Mouse (Mus musculus): ENCODE results near the gene Kng1. TPM values are rescaled to one million over a fixed set of nuclear protein-coding genes. Genes with fewer than 3 reads are reported as not detected.
A peak's percentile ranks its signal among the peaks of the same experiment; 100 is the strongest.

Gene Kng1
- polyA plus RNA-seq, 1 experiment from 2014 or later = not detected

DNA sequence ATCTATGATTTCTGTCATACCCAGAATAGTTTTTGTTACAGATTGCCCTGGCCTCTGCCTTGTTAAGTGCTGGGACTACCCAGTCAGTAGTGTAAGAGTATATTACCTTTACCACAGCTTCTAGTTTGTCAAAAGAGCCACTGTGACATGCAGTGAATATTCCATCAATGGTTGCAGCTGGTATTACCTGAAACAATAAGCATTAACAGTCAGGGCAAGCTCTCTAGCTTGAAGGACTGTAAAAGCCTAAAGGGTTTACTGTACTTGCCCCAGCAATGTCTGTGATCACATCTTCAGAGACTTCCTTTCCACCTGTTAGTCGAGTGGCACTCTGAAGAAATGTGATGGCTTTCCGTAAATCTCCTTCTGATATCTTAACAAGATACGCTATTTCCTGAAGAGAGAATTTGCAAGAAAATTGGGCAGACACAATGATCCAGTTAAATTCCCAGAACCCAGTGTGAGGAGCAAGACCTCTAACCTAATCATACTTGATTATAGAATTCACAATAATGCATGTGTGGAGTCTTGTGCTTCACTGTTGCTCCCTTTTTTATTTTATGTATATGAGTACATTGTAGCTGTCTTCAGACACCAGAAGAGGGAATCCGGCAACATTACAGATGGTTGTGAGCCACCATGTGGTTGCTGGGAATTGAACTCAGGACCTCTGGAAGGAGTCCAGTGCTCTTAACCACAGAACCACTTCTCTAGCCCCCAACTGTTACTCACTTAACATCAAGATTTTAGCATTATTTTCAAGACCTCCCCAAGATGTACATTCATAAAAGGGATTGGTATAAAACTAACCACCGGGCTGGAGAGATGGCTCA, 56.9 kb downstream of the Kng1 start:
- Histone ChIP-seq H3K9ac (ENCODE audit: low read length) (no peak overlapping the region), H3K9me3 (replicated peaks; ENCODE audit: control insufficient read depth, low read length) (no peaks in the 10 kb centered on the region), H3K4me3 (ENCODE audit: low read depth, low read length) (no peak overlapping the region), H3K4me1 (ENCODE audit: control insufficient read depth, insufficient read depth, low read length) (peaks cover 11% of the 10 kb centered on the region), H3K4me2 (ENCODE audit: low read length) (no peak overlapping the region), H3K36me3 (ENCODE audit: control insufficient read depth, insufficient read depth, low read length) (peaks cover 72% of the 10 kb centered on the region), H3K27me3 (replicated peaks; ENCODE audit: control insufficient read depth, insufficient read depth, low read length) (no peaks in the 10 kb centered on the region), H3K27ac (ENCODE audit: low read depth, low read length) (no peak overlapping the region)
- DNase-seq (ENCODE audit: low spot score) (no peak), ATAC-seq (peak; percentile 27; the same call in 1 of the 2 replicates)
- 69% methylated on average over 5 of the region's 5 CpGs for WGBS

DNA sequence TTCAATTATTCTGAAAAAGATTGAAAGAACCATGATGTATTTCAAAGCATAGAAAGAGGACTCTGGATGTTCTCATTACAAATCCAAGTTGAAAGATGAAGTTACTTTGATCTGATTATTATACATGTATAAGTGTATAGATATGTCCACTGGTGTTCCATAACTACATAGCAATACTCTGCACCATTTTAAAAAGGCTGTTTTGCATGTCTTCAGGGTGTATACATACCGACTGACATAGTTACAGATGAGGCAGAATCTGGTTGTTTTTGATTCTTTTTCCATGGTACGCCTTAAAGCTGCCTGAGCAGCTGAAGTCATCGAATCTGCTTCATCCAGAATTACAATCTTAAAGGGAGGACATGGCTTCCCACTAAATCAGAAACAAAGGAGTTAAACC, 57.8 kb downstream of the Kng1 start:
- Histone ChIP-seq H3K36me3 (ENCODE audit: control insufficient read depth, insufficient read depth, low read length) (peaks cover 69% of the 10 kb centered on the region), H3K4me3 (ENCODE audit: low read depth, low read length) (no peak overlapping the region), H3K9ac (ENCODE audit: low read length) (no peak overlapping the region), H3K4me1 (ENCODE audit: control insufficient read depth, insufficient read depth, low read length) (peaks cover 5% of the 10 kb centered on the region; the same call in 1 of the 2 replicates), H3K9me3 (replicated peaks; ENCODE audit: control insufficient read depth, low read length) (no peaks in the 10 kb centered on the region), H3K4me2 (ENCODE audit: low read length) (no peak overlapping the region), H3K27me3 (replicated peaks; ENCODE audit: control insufficient read depth, insufficient read depth, low read length) (no peaks in the 10 kb centered on the region), H3K27ac (ENCODE audit: low read depth, low read length) (no peak overlapping the region)
- 86% methylated on average over 3 of the region's 3 CpGs for WGBS
- DNase-seq (ENCODE audit: low spot score) = no peak
- no peak; the same call in 1 of the 2 replicates for ATAC-seq

DNA sequence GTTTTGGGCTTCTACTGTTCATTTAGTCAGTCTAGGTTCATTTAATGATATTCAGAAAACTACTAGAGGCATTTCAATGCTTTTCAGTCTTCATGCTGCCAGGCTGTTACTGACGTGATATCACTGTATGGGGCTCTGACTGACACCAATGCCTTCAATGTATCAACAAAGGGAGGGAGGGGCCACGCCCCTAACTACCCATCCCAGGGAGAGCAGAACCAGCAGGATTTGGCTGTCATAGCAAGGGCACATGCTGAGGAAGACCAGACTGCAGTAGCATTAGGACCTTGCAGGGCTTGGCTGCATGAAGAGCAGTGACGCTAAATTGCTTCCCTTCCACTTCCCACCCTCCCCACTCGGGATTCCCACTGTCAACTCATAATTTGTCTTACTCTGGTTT, 59.5 kb downstream of the Kng1 start:
- Histone ChIP-seq H3K27ac (ENCODE audit: low read depth, low read length) (no peak overlapping the region), H3K27me3 (replicated peaks; ENCODE audit: control insufficient read depth, insufficient read depth, low read length) (no peaks in the 10 kb centered on the region), H3K4me1 (ENCODE audit: control insufficient read depth, insufficient read depth, low read length) (no peaks in the 10 kb centered on the region), H3K4me2 (ENCODE audit: low read length) (no peak overlapping the region), H3K36me3 (ENCODE audit: control insufficient read depth, insufficient read depth, low read length) (peaks cover 59% of the 10 kb centered on the region), H3K9me3 (replicated peaks; ENCODE audit: control insufficient read depth, low read length) (no peaks in the 10 kb centered on the region), H3K4me3 (ENCODE audit: low read depth, low read length) (no peak overlapping the region), H3K9ac (ENCODE audit: low read length) (no peak overlapping the region)
- no peak for ATAC-seq
- 75% methylated on average over 4 of the region's 4 CpGs for WGBS
- no peak for DNase-seq (ENCODE audit: low spot score)

DNA sequence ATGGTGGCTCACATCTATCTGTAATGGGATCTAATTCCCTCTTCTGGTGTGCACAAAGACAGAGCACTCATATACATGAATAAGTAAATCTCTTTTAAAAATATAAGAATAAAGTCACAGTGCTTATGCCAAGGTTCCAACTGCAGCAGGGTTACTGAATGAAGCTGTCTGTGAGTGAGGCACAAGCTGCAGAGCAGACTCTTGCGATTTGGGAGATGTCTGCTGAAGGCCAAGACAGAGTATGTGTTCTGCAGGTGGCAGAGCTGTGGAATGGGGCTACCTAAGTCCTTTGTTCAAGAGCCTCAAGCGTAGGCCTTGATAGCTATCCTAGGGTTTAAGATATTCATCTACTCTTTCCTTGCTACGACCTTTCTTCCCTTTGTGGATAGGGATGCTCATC, 64.8 kb downstream of the Kng1 start:
- WGBS = 91% methylated on average over 3 of the region's 3 CpGs
- Histone ChIP-seq H3K4me3 (ENCODE audit: low read depth, low read length) (no peak overlapping the region), H3K36me3 (ENCODE audit: control insufficient read depth, insufficient read depth, low read length) (peaks cover 30% of the 10 kb centered on the region), H3K9me3 (replicated peaks; ENCODE audit: control insufficient read depth, low read length) (no peaks in the 10 kb centered on the region), H3K27me3 (replicated peaks; ENCODE audit: control insufficient read depth, insufficient read depth, low read length) (no peaks in the 10 kb centered on the region), H3K4me1 (ENCODE audit: control insufficient read depth, insufficient read depth, low read length) (peaks cover 6% of the 10 kb centered on the region; the same call in 1 of the 2 replicates), H3K9ac (ENCODE audit: low read length) (no peak overlapping the region), H3K27ac (ENCODE audit: low read depth, low read length) (no peak overlapping the region), H3K4me2 (ENCODE audit: low read length) (no peak overlapping the region)
- ATAC-seq (no peak), DNase-seq (ENCODE audit: low spot score) (no peak)

DNA sequence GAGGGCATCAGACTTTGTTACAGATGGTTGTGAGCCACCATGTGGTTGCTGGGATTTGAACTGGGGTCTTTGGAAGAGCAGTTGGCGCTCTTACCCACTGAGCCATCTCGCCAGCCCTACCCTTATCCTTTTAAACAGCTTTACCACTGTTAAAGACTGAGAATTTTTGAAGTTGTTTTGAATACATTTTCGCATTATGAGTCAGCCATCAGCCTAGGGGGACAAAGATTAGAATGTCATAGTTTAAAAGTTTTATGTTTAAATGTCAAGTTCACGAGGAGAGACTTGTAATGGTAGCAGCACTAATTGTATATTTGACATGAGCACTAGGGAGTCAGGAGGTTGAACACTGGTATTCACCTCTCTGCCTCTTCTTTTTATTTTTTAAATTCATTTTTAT, 65.4 kb downstream of the Kng1 start:
- H3K4me2 ChIP-seq (ENCODE audit: low read length) = no peak overlapping the region
- peaks cover 24% of the 10 kb centered on the region for H3K36me3 ChIP-seq (ENCODE audit: control insufficient read depth, insufficient read depth, low read length)
- no peak for DNase-seq (ENCODE audit: low spot score)
- ATAC-seq = no peak
- no peak overlapping the region for H3K4me3 ChIP-seq (ENCODE audit: low read depth, low read length)
- no peaks in the 10 kb centered on the region for H3K9me3 ChIP-seq (replicated peaks; ENCODE audit: control insufficient read depth, low read length)
- H3K9ac ChIP-seq (ENCODE audit: low read length) = no peak overlapping the region
- peaks cover 6% of the 10 kb centered on the region; the same call in 1 of the 2 replicates for H3K4me1 ChIP-seq (ENCODE audit: control insufficient read depth, insufficient read depth, low read length)
- no peaks in the 10 kb centered on the region for H3K27me3 ChIP-seq (replicated peaks; ENCODE audit: control insufficient read depth, insufficient read depth, low read length)
- 93% methylated on average over 4 of the region's 4 CpGs for WGBS
- no peak overlapping the region for H3K27ac ChIP-seq (ENCODE audit: low read depth, low read length)

DNA sequence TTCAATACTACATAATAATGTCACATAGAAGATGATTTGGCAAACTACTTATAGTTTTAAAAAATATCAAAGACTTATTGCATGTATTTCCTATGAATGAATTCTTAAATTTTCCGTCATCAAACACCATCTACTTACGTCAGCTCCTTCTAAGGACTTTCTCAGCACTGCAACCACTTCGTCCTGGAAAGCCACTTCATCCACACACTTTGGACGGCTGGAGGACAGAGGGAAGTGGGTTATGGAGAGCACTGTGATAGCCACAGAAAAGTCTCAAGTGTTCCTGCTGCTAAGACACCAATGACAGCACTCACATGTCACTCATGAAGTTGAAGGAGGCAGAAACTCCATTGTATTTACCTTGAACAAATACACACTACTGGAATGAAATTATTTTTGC, 66.7 kb downstream of the Kng1 start:
- WGBS = 93% methylated on average over 4 of the region's 4 CpGs
- Histone ChIP-seq H3K4me2 (ENCODE audit: low read length) (no peak overlapping the region), H3K9ac (ENCODE audit: low read length) (no peak overlapping the region), H3K9me3 (replicated peaks; ENCODE audit: control insufficient read depth, low read length) (no peaks in the 10 kb centered on the region), H3K4me1 (ENCODE audit: control insufficient read depth, insufficient read depth, low read length) (peaks cover 6% of the 10 kb centered on the region; the same call in 1 of the 2 replicates), H3K27ac (ENCODE audit: low read depth, low read length) (no peak overlapping the region), H3K36me3 (ENCODE audit: control insufficient read depth, insufficient read depth, low read length) (peaks cover 24% of the 10 kb centered on the region), H3K27me3 (replicated peaks; ENCODE audit: control insufficient read depth, insufficient read depth, low read length) (no peaks in the 10 kb centered on the region), H3K4me3 (ENCODE audit: low read depth, low read length) (no peak overlapping the region)
- DNase-seq (ENCODE audit: low spot score) (no peak), ATAC-seq (no peak)

DNA sequence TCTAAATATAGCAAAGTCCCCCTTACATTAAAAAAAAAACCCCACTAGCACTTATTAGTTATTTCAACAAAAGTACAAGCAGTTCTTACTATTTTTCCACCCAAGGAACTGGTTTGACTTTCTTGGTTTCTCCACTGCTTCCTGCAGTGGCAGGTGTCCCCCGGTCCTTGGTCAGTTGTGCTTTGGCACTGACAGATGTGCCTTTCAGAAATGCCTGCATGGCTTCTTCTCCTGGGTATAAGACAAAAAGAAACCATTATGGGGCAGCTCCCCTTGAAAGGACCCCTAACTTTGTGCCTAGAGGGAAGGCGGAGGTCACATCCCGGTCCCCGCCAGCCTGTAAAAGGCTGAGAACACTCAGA, 69.6 kb downstream of the Kng1 start:
- H3K4me1 ChIP-seq (ENCODE audit: control insufficient read depth, insufficient read depth, low read length) = peaks cover 6% of the 10 kb centered on the region; the same call in 1 of the 2 replicates
- H3K4me3 ChIP-seq (ENCODE audit: low read depth, low read length) = peak overlapping the region; percentile 73
- no peaks in the 10 kb centered on the region for H3K9me3 ChIP-seq (replicated peaks; ENCODE audit: control insufficient read depth, low read length)
- 3% methylated on average over 4 of the region's 4 CpGs for WGBS
- peak overlapping the region; percentile 91 for H3K4me2 ChIP-seq (ENCODE audit: low read length)
- no peak for DNase-seq (ENCODE audit: low spot score)
- H3K27ac ChIP-seq (ENCODE audit: low read depth, low read length) = peak overlapping the region; percentile 95; the same call in 1 of the 2 replicates
- H3K9ac ChIP-seq (ENCODE audit: low read length) = peak overlapping the region; percentile 92
- H3K27me3 ChIP-seq (replicated peaks; ENCODE audit: control insufficient read depth, insufficient read depth, low read length) = no peaks in the 10 kb centered on the region
- H3K36me3 ChIP-seq (ENCODE audit: control insufficient read depth, insufficient read depth, low read length) = peaks cover 11% of the 10 kb centered on the region
- no peak for ATAC-seq

DNA sequence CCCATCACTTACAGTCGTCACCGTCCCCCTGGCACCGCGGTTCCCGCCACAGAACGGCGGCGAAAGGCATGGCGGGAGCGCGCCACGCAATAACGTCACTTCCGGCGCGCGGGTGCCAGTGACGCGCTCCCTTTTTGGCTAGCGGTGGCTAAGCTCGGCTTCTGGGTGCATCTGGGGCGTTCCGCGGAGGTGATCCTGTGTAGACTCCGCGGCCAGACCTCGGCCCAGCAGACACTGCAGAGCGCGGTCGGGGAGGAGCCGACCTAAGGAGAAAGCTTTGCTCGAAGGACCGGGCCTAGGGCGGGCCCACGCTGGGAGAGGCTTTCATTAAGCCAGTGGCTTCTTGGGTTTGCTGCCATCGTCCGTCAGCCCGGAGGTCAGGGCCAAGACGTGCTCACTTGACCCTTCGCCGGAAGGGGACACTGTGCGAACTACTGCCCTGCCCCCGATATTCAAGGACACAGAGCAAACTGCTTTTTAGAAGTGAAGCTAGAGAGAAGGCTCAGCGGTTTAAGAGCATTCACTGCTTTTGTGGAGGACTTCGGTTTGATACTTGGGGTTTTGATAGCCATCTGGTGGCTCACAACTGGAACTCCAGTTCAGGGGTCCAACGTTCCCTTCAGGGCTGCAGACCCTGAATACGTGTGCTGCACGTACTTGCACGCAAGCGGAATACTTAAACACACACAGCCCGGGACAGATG, 70.2 kb downstream of the Kng1 start, which contains the start of gene Rfc4:
Rfc4 (minus strand) TSS at position 65 of the 703 bp plus-strand sequence.
- DNase-seq (ENCODE audit: low spot score) = peak; percentile 94
- peak within 1 kb of the TSS; percentile 92 for H3K9ac ChIP-seq (ENCODE audit: low read length)
- no peaks in the 10 kb centered on the region for H3K9me3 ChIP-seq (replicated peaks; ENCODE audit: control insufficient read depth, low read length)
- H3K36me3 ChIP-seq (ENCODE audit: control insufficient read depth, insufficient read depth, low read length) = peaks cover 7% of the 10 kb centered on the region
- H3K4me2 ChIP-seq (ENCODE audit: low read length) = peak within 1 kb of the TSS; percentile 91
- H3K27me3 ChIP-seq (replicated peaks; ENCODE audit: control insufficient read depth, insufficient read depth, low read length) = no peaks in the 10 kb centered on the region
- peaks cover 6% of the 10 kb centered on the region; the same call in 1 of the 2 replicates for H3K4me1 ChIP-seq (ENCODE audit: control insufficient read depth, insufficient read depth, low read length)
- peak; percentile 97 for ATAC-seq
- peak within 1 kb of the TSS; percentile 73 for H3K4me3 ChIP-seq (ENCODE audit: low read depth, low read length)
- H3K27ac ChIP-seq (ENCODE audit: low read depth, low read length) = peak within 1 kb of the TSS; percentile 95
- under 1% methylated on average over 51 of the region's 51 CpGs for WGBS

DNA sequence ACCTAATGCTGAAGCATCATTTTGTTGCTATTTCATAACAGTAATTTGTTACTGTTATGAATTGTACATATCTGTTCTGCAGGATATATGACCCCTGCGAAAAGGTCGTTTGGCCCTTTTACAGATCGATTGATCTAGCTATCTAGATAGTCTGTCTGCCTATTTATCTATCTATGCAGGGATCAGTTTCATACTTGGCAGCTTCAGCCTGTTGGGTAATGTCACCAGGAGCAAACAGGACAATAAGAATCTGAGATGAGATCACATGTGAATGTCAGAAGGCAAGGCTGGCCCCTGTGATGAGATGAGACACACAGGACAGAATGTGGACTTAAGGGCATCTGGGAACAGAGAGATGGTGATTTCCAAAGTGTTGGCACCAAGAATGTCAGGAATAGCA, 72.6 kb downstream of the Kng1 start:
- 90% methylated on average over 3 of the region's 3 CpGs for WGBS
- no peak for DNase-seq (ENCODE audit: low spot score)
- Histone ChIP-seq H3K4me1 (ENCODE audit: control insufficient read depth, insufficient read depth, low read length) (peaks cover 6% of the 10 kb centered on the region; the same call in 1 of the 2 replicates), H3K4me2 (ENCODE audit: low read length) (no peak overlapping the region), H3K27ac (ENCODE audit: low read depth, low read length) (no peak overlapping the region), H3K4me3 (ENCODE audit: low read depth, low read length) (no peak overlapping the region), H3K36me3 (ENCODE audit: control insufficient read depth, insufficient read depth, low read length) (no peaks in the 10 kb centered on the region), H3K27me3 (replicated peaks; ENCODE audit: control insufficient read depth, insufficient read depth, low read length) (no peaks in the 10 kb centered on the region), H3K9ac (ENCODE audit: low read length) (no peak overlapping the region), H3K9me3 (replicated peaks; ENCODE audit: control insufficient read depth, low read length) (no peaks in the 10 kb centered on the region)
- ATAC-seq = no peak
